Mouse (Mus musculus) regulatory T cell (primary cell): ENCODE data around the gene Samd5.

Experiments used
- in situ Hi-C: fragments of 300-600 bp; cut with MboI, MseI; formaldehyde crosslinking; loops from one replicate; pipeline ENCODE4 v1.15.1; 2025; ENCODE audit warnings: high pct_unique_total_duplicates

The Samd5 gene

GRCm38 (mm10) chr10:9674561-9675521 lies at the start of gene Samd5:
Gene Samd5 (minus strand): TSS chr10:9675208.
- in situ Hi-C loops: loop anchor here (5.0 kb wide), 1 partner anchor 93 kb away; no protein-coding TSS in a partner anchor

DNA sequence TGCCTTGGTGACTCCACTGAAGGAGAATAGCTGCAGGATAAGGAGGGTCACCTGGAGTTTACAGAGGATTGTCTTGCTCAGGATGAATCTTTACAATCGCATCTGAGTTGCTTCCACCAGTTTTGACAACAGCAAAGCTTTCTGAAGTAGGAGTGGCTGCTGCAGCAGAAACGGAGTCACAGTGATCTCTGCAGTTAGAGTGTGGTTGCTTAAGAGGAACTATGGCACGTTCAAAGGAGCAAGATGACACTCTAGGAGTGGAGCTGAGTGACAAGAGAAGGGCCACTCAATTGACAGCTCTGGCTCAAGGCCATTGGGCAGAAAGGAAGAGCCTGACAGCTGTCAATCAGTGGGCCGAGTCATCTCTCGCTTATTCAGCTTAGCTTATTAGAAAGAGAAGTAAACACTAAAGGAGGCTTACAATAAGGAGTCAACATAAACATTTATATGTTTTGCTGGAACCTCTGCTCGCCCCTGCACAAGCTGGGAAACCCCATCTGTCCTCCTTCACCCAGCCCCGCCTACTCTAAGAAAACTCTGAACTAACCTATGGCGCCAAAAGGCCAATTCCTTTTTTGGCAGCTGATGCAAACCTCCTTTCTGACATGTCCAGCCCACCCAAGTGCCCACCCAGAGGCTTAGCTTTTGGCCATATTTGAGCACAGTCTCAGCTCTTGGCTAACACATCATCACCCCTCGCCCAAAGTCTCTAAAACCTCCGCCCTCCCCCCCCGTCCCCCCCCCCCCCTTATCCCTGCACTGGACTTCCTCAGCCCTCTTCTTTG lies 47.7 kb upstream of the Samd5 start:
- in situ Hi-C loops: no loop called here

- in situ Hi-C loops: no loop called here
Measured at GRCm38 (mm10) chr10:9720027-9720426, 45.0 kb upstream of the Samd5 start.

- in situ Hi-C loops: no loop called here
Measured at GRCm38 (mm10) chr10:9718086-9718485, 43.1 kb upstream of the Samd5 start.

GRCm38 (mm10) chr10:9704956-9705355 lies 29.9 kb upstream of the Samd5 start:
- in situ Hi-C loops: no loop called here

GRCm38 (mm10) chr10:9699071-9699761 lies 24.2 kb upstream of the Samd5 start:
- in situ Hi-C loops: no loop called here

- in situ Hi-C loops: no loop called here
Measured at GRCm38 (mm10) chr10:9698141-9698540, 23.1 kb upstream of the Samd5 start.

GRCm38 (mm10) chr10:9696543-9697141 lies 21.6 kb upstream of the Samd5 start:
- in situ Hi-C loops: no loop called here

GRCm38 (mm10) chr10:9693990-9694699 lies 19.1 kb upstream of the Samd5 start:
- in situ Hi-C loops: no loop called here

- in situ Hi-C loops: no loop called here
Measured at GRCm38 (mm10) chr10:9680928-9681327, 5.9 kb upstream of the Samd5 start.

DNA sequence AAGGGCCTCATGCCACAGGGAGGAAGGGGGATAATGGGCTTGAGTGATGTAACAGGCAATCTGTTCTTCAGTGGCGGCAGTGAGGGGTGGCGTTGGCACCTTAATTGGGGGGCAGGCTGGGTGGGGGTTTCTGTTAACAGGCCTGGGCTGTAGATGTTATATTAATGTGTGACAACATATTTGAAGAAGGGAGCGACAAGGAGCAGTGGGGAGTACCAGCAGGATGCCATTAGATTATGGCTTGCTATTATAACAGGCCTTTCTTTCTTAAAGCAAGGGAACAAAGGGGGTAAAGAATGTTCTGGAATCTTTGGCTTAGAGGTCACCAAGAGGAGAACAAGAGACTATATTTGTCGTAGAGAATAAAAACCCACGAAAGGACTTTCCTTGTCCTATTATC lies 4.9 kb upstream of the Samd5 start:
- in situ Hi-C loops: no loop called here

GRCm38 (mm10) chr10:9678071-9678470 lies 3.1 kb upstream of the Samd5 start:
- in situ Hi-C loops: no loop called here

DNA sequence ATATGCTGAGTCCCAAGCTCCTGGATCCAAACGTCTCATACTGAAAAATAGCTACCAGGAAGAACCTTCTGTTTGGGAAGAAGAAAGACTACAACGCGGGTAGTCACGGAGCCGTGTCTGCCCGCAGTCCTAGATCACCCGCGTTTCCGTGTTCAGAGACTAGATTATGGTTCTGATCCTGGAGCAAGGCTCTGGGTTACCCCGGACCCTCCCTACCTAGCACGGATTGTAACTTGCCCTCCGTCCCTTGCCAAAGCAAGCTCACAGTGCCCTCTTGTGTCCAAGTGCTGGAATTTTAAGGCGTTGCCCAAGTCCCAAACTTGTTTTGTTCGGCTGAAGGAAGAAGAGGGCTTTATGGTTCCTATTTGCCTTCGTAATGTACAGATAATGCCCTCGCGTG lies 1.9 kb upstream of the Samd5 start:
- in situ Hi-C loops: no loop called here

DNA sequence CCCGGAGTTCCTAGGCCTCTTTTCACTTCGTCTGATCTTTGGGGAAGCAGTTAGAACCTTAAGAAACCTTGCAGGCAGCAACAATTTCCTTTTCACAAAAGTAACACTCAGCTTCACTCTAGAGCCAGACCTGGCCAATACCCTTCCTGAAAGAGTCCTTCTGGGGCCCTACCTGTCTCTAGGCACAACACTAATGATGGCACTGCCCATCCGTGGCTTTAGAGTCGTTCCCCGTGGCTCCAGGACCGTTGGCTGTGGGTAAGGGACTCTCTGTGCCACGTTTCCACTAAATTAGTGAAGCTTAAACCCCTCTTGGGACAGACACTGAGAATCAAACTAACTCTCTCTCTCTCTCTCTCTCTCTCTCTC lies 1.4 kb upstream of the Samd5 start:
- in situ Hi-C loops: no loop called here

- in situ Hi-C loops: no loop called here
Measured at GRCm38 (mm10) chr10:9675550-9676417, 776 bp upstream of the Samd5 start.

DNA sequence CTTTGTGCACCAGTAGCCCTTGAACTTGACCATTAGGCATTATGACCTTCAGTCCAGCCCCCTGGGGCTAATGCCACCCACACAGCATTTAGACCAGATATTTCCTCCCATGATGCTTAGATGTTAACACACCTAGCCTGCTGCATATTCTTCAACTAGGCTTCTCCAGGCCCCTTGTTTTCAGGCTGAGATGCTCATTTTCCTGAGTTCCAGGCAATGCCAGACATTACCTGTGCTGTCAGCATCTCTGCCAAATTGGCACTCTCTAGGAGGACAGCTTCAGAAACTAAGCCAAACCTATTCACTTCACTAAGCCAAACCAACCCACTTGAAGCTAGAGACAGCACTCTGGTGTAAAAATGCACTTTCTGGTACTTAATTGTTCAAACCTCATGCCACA lies 1.7 kb downstream of the Samd5 start:
- in situ Hi-C loops: loop anchor here (5.0 kb wide), 1 partner anchor 91 kb away; no protein-coding TSS in a partner anchor

- in situ Hi-C loops: loop anchor here (5.0 kb wide), 1 partner anchor 90 kb away; no protein-coding TSS in a partner anchor
Measured at GRCm38 (mm10) chr10:9672751-9673150, 2.3 kb downstream of the Samd5 start.

- in situ Hi-C loops: loop anchor here (5.0 kb wide), 1 partner anchor 88 kb away; no protein-coding TSS in a partner anchor
Measured at GRCm38 (mm10) chr10:9670351-9670750, 4.7 kb downstream of the Samd5 start.

DNA sequence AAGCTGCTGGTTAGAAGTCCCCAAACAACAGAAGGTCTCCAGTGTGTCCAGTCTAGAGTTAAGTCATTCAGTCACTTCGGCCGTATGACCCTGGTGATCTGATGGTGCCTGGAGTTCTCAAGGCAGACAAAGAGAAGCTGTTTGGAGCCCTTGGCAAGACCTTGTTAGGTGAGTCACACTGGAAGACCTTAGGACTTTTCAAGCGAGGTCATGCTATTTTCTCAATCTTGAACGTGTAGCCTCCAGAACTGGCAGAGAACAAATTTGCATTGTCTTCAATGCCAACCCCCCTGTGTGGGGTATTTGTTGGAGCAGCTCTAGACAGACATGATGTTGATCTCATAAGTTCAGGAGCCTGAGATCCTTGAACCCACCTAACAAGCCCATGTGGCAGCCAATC lies 6.2 kb downstream of the Samd5 start:
- in situ Hi-C loops: no loop called here

DNA sequence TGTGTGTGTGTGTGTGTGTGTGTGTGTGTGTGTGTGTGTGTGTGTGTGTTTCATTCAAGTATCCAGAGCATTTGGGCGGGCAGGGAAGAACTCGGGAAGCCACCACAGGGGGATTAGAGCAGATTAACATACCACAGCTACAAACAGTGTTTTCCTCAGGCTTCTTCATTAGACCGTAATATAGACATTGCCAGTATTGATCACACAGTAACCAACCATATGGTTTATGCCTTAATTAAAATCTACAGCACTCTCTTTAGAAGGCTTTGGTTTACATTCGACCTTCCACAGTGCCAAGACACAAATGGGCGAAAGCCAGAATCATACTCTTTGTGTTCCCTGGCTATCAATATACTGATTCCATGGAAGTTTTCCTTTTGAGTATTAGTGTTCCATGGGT lies 22.1 kb downstream of the Samd5 start:
- in situ Hi-C loops: no loop called here
